Mouse (Mus musculus) ES-Bruce4 (cell line): ENCODE data around the gene Mitf. TPM values are rescaled to one million over a fixed set of nuclear protein-coding genes. Genes with fewer than 3 reads are reported as not detected.

ENCODE experiments used
- H3K27ac ChIP-seq: 2 replicates; pipeline ENCODE4 v1.5.1; 2012; ENCODE audit warnings: low read length, inconsistent platforms; ENCODE audit not compliant: insufficient read depth
- H3K27me3 ChIP-seq: 2 replicates; pipeline ENCODE4 v1.6.1; 2012; ENCODE audit warnings: mild to moderate bottlenecking, low read length, inconsistent platforms; ENCODE audit not compliant: control insufficient read depth, poor library complexity, insufficient read depth, severe bottlenecking
- H3K36me3 ChIP-seq: 2 replicates; pipeline ENCODE4 v1.6.1; 2012; ENCODE audit warnings: inconsistent platforms, mild to moderate bottlenecking, low read length, moderate library complexity; ENCODE audit not compliant: control insufficient read depth, poor library complexity, insufficient read depth, severe bottlenecking
- H3K4me1 ChIP-seq: one replicate; pipeline ENCODE4 v1.8.1; 2011; ENCODE audit warnings: low read length; ENCODE audit not compliant: control insufficient read depth, insufficient read depth
- H3K4me3 ChIP-seq: 2 replicates; pipeline ENCODE4 v1.5.1; 2011; ENCODE audit warnings: low read depth, mild to moderate bottlenecking, low read length
- H3K9ac ChIP-seq: 2 replicates; pipeline ENCODE4 v1.6.1; 2012; ENCODE audit warnings: low read depth, mild to moderate bottlenecking, inconsistent platforms; ENCODE audit not compliant: poor library complexity, severe bottlenecking
- H3K9me3 ChIP-seq: replicated peaks from 2 replicates; pipeline ENCODE4 v1.6.1; 2012; ENCODE audit warnings: mild to moderate bottlenecking, low read length, inconsistent platforms; ENCODE audit not compliant: control insufficient read depth, poor library complexity, insufficient read depth, severe bottlenecking
- CTCF ChIP-seq: IDR thresholded peaks from one replicate; pipeline ENCODE4 v1.8.1; 2011; ENCODE audit warnings: low read depth, low read length
- EP300 ChIP-seq: IDR thresholded peaks from 2 replicates; pipeline ENCODE4 v1.6.1; 2011; ENCODE audit warnings: low read depth, low read length; ENCODE audit not compliant: insufficient read depth
- POLR2A ChIP-seq: IDR thresholded peaks from one replicate; pipeline ENCODE4 v1.8.1; 2011; ENCODE audit warnings: low read length; ENCODE audit not compliant: insufficient read depth
- polyA plus RNA-seq: library from polyadenylated mRNA; stranded (reverse); fragments of >200 nt; gene quantifications from 2 replicates; pipeline ENCODE4 v1.2.4, GENCODE M21; 2011; ENCODE audit warnings: low read depth; ENCODE audit not compliant: missing spikeins, insufficient read depth, insufficient read length

Gene Mitf
- polyA plus RNA-seq, 1 experiment = 2.3 TPM

DNA sequence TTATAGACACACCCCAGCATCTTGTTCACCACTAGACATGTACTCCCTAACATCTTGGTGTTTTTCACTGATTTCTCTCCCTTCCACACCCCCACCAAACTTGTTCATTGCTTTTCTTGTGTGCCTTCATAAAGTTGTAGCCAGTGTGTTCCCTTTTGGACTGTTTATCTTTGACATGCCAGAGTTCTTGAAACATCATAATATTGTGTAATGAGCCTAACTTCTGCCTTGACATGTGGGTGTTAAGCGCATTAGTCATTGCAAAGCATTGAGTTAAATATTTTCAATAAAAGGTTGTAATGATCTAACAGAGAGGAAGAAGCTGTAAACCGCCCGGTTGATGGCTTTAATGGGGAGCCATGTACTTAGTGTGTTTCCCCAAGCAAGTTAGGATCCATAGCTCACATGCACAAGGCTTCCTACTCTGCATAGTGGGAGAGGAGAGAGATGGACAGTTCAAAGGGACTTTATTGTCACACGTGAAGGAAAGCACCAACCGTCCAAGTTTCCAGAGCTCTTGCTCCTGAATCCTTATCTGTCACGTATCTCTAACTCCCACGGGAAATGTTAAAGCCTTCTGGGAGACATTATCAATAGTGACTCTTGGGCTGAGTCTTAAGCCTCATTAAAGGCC is 19.9 kb downstream of the Mitf start:
- H3K9ac ChIP-seq = no peak overlapping the region
- no peaks in the 10 kb centered on the region for H3K27me3 ChIP-seq
- TF ChIP-seq CTCF = no peak
- TF ChIP-seq POLR2A = no peak
- no peak for TF ChIP-seq EP300
- no peaks in the 10 kb centered on the region for H3K36me3 ChIP-seq
- no peaks in the 10 kb centered on the region for H3K4me1 ChIP-seq
- no peak overlapping the region for H3K27ac ChIP-seq
- H3K4me3 ChIP-seq = no peak overlapping the region
- H3K9me3 ChIP-seq = no peaks in the 10 kb centered on the region

DNA sequence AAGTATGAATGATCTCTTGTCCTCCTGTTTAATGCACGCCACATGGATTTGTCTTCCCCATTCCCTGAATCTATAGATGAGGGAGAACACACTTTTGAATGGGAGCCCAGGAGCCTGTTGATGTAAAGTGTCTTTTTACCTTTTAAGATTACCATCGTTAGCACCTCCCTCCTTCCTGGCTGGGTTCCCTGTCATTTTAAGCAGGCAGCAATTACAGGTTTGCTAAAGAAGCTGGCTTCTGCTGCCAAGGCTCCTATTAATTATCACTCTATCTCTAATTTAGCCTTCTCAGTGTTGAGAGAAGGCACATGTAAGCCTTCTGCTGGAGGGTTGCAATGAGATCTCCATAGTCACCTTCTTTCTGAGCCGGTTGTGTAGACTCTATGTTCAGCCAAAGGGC is 21.2 kb downstream of the Mitf start:
- H3K4me3 ChIP-seq = no peak overlapping the region
- no peak overlapping the region for H3K27ac ChIP-seq
- H3K27me3 ChIP-seq = no peaks in the 10 kb centered on the region
- no peak overlapping the region for H3K9ac ChIP-seq
- TF ChIP-seq POLR2A (no peak), CTCF (no peak), EP300 (no peak)
- no peaks in the 10 kb centered on the region for H3K36me3 ChIP-seq
- no peaks in the 10 kb centered on the region for H3K4me1 ChIP-seq
- H3K9me3 ChIP-seq = no peaks in the 10 kb centered on the region

DNA sequence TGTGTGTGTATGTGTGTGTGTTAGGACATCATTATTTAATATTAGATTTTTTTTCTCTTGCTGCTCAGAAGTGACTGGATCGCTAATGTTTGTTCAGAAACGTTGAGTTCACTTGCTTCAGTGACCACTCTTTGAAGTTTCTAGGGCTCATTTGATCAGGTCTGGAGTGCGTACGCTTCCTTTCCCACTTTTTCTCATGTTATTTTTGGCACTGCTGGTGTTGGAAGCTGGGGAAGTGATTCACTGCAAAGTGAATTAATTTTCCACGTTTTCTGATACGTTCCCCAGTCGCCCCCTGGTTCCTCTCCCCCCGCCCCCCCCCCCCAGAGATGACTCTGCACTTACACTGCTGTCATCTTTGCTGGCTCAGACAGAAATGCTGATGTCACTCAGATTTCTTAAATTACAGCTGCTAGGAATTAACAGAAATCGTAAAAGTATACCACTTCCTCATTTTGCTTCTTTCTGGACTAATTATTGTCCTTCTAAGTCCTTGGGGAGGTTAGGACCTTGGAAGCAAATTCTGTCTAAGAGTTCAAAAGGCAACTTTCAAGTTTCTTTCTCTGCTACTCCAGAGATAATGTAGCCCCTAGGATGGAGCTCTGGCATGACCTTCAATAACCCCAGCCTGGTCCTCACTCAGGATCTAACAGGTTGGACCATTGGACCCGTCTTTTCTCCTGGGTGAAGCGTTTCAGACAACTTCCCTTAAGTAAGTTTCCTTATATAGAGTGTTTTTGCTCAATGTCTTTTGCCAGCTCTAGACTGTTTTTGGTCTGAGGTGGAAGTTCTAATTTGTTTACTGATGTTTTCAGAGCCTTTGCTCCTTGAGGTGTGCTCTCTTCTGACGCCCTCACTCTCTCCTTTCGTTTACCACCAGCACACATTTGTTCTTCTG is 22.2 kb downstream of the Mitf start:
- H3K9me3 ChIP-seq = no peaks in the 10 kb centered on the region
- no peaks in the 10 kb centered on the region for H3K4me1 ChIP-seq
- H3K4me3 ChIP-seq = no peak overlapping the region
- H3K36me3 ChIP-seq = no peaks in the 10 kb centered on the region
- no peak for TF ChIP-seq POLR2A
- no peak for TF ChIP-seq CTCF
- no peak for TF ChIP-seq EP300
- no peaks in the 10 kb centered on the region for H3K27me3 ChIP-seq
- no peak overlapping the region for H3K27ac ChIP-seq
- H3K9ac ChIP-seq = no peak overlapping the region

DNA sequence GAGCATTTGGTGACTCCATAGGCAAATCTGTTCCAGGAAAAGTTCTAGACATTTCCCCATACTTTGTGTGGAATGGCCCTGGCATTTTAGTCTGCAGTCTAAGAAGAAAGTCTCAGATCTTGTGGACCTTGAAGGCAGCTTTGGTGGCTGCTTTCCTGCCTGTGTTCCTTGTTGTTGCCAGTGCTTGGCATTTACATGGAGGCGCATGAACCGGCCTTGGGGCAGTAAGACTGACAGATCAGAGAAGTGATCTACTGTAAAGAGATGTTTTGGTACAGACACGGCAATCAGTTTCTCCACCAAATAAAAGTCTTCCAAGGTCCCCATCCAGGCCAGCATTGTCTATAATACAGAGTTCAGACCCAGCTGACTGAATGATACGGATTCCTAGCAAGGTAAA is 25.6 kb downstream of the Mitf start:
- Histone ChIP-seq H3K9me3 (no peaks in the 10 kb centered on the region), H3K4me3 (no peak overlapping the region), H3K36me3 (no peaks in the 10 kb centered on the region), H3K27me3 (no peaks in the 10 kb centered on the region), H3K9ac (no peak overlapping the region), H3K27ac (no peak overlapping the region), H3K4me1 (no peaks in the 10 kb centered on the region)
- TF ChIP-seq POLR2A = no peak
- TF ChIP-seq CTCF = no peak
- no peak for TF ChIP-seq EP300

DNA sequence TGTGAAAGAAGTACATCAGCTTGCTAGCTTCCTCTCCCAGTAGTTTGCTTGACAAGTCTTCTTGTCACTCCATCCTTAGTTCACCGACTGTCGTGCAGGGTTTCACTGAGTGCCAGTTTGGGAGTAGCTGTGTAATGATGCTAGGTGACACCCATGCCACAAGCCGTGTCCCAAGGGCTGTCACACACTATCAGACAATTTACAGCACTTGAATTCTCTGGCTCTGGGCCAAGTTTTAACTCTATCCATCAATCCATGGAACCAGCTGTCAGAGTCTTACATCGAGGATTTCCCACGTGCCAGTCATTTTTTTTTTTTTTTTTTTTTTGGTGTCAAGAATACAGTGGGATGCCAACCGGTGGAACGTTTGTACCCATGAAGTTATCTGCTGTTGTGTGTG is 29.3 kb downstream of the Mitf start:
- H3K27ac ChIP-seq = no peak overlapping the region
- no peak overlapping the region for H3K9ac ChIP-seq
- no peaks in the 10 kb centered on the region for H3K9me3 ChIP-seq
- H3K4me3 ChIP-seq = no peak overlapping the region
- no peaks in the 10 kb centered on the region for H3K27me3 ChIP-seq
- TF ChIP-seq POLR2A (no peak), EP300 (no peak), CTCF (no peak)
- no peaks in the 10 kb centered on the region for H3K4me1 ChIP-seq
- H3K36me3 ChIP-seq = no peaks in the 10 kb centered on the region

DNA sequence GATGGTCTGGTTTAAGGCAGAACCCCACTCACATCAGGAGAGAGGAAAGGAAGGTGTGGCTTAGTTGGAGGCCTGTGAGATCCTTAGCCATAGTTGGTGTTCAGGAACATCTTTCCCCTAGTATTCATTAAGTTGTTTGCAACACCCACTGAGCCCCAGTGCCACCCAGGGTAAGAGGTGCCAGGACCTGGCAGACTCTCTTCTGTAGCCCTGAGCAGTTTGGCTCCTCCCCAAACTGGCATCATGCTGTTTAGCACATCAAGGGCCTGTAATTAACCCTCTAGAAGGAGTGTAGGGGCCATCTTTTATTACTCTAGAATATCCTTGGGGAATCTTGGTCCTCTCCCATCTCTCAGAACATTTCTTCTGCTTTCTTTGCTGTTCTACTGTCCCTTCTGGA is 30.9 kb downstream of the Mitf start:
- no peaks in the 10 kb centered on the region for H3K27me3 ChIP-seq
- no peak overlapping the region for H3K9ac ChIP-seq
- no peaks in the 10 kb centered on the region for H3K4me1 ChIP-seq
- no peak overlapping the region for H3K27ac ChIP-seq
- no peaks in the 10 kb centered on the region for H3K36me3 ChIP-seq
- H3K9me3 ChIP-seq = no peaks in the 10 kb centered on the region
- no peak overlapping the region for H3K4me3 ChIP-seq
- no peak for TF ChIP-seq POLR2A
- no peak for TF ChIP-seq EP300
- TF ChIP-seq CTCF = no peak
